Mouse (Mus musculus) small intestine, adult 2 months (tissue): ENCODE data around the gene Paqr7.

Source experiments
- CTCF ChIP-seq: fragments of 200-500 bp; IDR thresholded peaks from 2 replicates; pipeline ENCODE4 v1.5.1; 2012; ENCODE audit warnings: low read depth, mild to moderate bottlenecking, control low read depth, inconsistent platforms, low read length, moderate library complexity, mixed read lengths; ENCODE audit not compliant: insufficient replicate concordance, insufficient read length; ENCODE audit errors: extremely low read depth
- POLR2A ChIP-seq: fragments of 200-500 bp; IDR thresholded peaks from 2 replicates; pipeline ENCODE4 v1.6.1; 2012; ENCODE audit warnings: low read depth, mild to moderate bottlenecking, control low read depth, inconsistent platforms, low read length, moderate library complexity

DNA sequence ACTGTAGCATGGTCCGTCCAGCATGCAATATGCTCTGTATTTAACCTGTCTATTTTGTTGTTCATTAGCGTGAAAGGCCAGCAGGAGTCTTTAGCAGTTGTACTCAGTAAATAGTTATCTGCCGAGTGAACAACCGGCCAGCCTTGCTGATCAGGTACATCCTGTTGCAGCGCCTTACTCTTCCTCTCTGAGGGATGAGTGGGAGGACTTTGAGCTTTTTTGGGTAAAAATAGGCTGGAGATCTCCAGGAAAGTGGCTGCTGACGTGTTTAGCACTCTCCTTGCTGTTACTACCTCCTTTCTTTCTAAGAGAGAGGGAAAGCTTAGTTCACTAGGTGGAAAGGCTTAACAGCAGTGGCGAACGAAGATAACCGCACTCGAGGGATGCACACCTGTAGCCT lies 21.2 kb downstream of the Paqr7 start:
- TF ChIP-seq CTCF (no peak), POLR2A (no peak)
